Mouse (Mus musculus) heart, adult 2 months (tissue): ENCODE measurements around the gene Gm4131. TPM values are rescaled to one million over a fixed set of nuclear protein-coding genes. Genes with fewer than 3 reads are reported as not detected.

Experiments
- DNase-seq, 2 experiments: peaks; one replicate each; pipeline ENCODE4 v3.0.0; 2021
- H3K27ac ChIP-seq: fragments of 200-600 bp; 2 replicates; pipeline ENCODE4 v1.8.1; 2022
- H3K27me3 ChIP-seq: fragments of 200-500 bp; 2 replicates; pipeline ENCODE4 v1.6.1; 2012; ENCODE audit warnings: mild to moderate bottlenecking, low read length, inconsistent platforms, mixed read lengths; ENCODE audit not compliant: control insufficient read depth, insufficient read depth
- H3K36me3 ChIP-seq: fragments of 200-500 bp; 2 replicates; pipeline ENCODE4 v1.6.1; 2012; ENCODE audit warnings: low read length, inconsistent platforms; ENCODE audit not compliant: control insufficient read depth, insufficient read depth
- H3K4me1 ChIP-seq: fragments of 200-500 bp; 2 replicates; pipeline ENCODE4 v1.6.1; 2011; ENCODE audit warnings: low read length; ENCODE audit not compliant: control insufficient read depth, insufficient read depth
- H3K4me3 ChIP-seq: fragments of 200-600 bp; 2 replicates; pipeline ENCODE4 v1.8.1; 2022
- H3K79me2 ChIP-seq: fragments of 200-500 bp; replicated peaks from 2 replicates; pipeline ENCODE4 v1.6.1; 2012; ENCODE audit warnings: mild to moderate bottlenecking, inconsistent platforms, low read length, moderate library complexity, mixed read lengths; ENCODE audit not compliant: control insufficient read depth, insufficient read depth
- H3K9ac ChIP-seq: fragments of 200-500 bp; 2 replicates; pipeline ENCODE4 v1.6.1; 2012; ENCODE audit warnings: low read depth, mild to moderate bottlenecking, control low read depth, inconsistent platforms, low read length, mixed read lengths
- CTCF ChIP-seq: fragments of 200-600 bp; IDR thresholded peaks from 2 replicates; pipeline ENCODE4 v1.8.1; 2022; ENCODE audit warnings: antibody characterized with exemption, mild to moderate bottlenecking, moderate library complexity
- EP300 ChIP-seq: fragments of 200-500 bp; IDR thresholded peaks from 2 replicates; pipeline ENCODE4 v1.6.1; 2011; ENCODE audit warnings: low read depth, low read length, control low read depth; ENCODE audit not compliant: insufficient read depth
- POLR2A ChIP-seq: fragments of 200-500 bp; IDR thresholded peaks from 2 replicates; pipeline ENCODE4 v1.6.1; 2011; ENCODE audit warnings: mild to moderate bottlenecking, low read depth, low read length, control low read depth; ENCODE audit not compliant: insufficient read depth
- WGBS: fragments of 180-500 bp; shearing (Covaris S2); methylation state at CpG from one replicate; pipeline ENCODE4 v1.1.7; 2018; 5-methylcytosine and 5-hydroxymethylcytosine counted together
- intact Hi-C: fragments of 180-260 bp; cut with DNase I; formaldehyde crosslinking; loops from one replicate; pipeline ENCODE4 v1.15.1; 2025
- polyA plus RNA-seq: library from polyadenylated mRNA; depleted of rRNA; stranded (reverse); fragments of >200 nt; gene quantifications from 2 replicates; pipeline ENCODE4 v1.2.3, GENCODE M21; 2012
- total RNA-seq, 2 experiments: library from RNA; stranded (reverse); gene quantifications; 2 replicates each; pipeline ENCODE4 v1.2.3; 2021

Gm4131 gene
- total and polyA plus RNA-seq, 3 experiments = not detected

DNA sequence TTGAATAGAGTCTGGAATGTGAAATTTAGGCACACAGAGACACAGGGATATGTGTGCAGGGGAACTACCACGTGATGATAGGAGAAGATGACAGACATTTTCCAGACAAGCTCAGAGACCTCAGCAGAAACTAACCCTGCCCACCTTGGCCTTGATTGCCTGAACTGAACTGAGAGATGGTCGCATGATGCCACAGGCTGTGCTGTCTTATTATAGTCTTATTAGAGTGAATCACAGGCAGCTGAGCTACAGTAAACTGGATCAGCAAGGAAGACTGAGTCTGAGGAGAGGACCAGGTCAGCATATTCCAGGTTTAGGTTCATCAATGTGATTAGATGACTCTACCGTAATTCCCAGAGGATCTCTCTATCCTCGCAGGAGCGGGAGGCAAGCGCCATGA is 20.4 kb downstream of the Gm4131 start:
- DNase-seq = no peak
- no peaks in the 10 kb centered on the region for H3K36me3 ChIP-seq
- no peaks in the 10 kb centered on the region for H3K79me2 ChIP-seq
- no peaks in the 10 kb centered on the region; the same call in 1 of the 2 replicates for H3K4me1 ChIP-seq
- H3K4me3 ChIP-seq = no peak overlapping the region
- intact Hi-C loops = no loop called here
- H3K9ac ChIP-seq = no peak overlapping the region
- TF ChIP-seq EP300 = no peak
- TF ChIP-seq CTCF = no peak
- TF ChIP-seq POLR2A = no peak
- no peak overlapping the region for H3K27ac ChIP-seq
- 82% methylated on average over 6 of the region's 6 CpGs for WGBS
- no peaks in the 10 kb centered on the region for H3K27me3 ChIP-seq

DNA sequence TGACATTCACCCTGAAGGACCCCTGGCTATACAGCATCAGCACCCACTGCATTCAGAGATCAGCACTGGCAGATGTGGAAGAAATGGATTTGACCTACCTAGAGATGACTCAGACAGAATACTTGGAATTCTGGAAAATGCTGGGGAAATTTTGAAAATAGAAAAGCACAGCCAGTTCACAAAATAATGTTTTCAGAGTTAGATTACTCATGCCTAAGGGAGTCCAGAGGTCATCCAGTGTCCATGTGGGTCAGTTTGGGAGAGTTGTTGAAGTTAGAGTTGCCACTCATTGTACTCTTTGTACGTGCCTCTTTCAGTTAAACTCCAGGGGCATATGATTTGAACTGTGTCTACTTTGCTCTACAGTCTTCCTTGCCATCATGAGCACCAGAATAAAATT is 25.0 kb downstream of the Gm4131 start:
- TF ChIP-seq CTCF = no peak
- no peak for TF ChIP-seq EP300
- no peak for TF ChIP-seq POLR2A
- no peak overlapping the region for H3K9ac ChIP-seq
- H3K4me3 ChIP-seq = no peak overlapping the region
- DNase-seq = no peak
- H3K79me2 ChIP-seq = no peaks in the 10 kb centered on the region
- H3K4me1 ChIP-seq = no peaks in the 10 kb centered on the region; the same call in 1 of the 2 replicates
- 65% methylated on average over 1 of the region's 1 CpGs for WGBS
- no peaks in the 10 kb centered on the region for H3K36me3 ChIP-seq
- H3K27me3 ChIP-seq = no peaks in the 10 kb centered on the region
- H3K27ac ChIP-seq = peak overlapping the region; percentile 7
- intact Hi-C loops = no loop called here

DNA sequence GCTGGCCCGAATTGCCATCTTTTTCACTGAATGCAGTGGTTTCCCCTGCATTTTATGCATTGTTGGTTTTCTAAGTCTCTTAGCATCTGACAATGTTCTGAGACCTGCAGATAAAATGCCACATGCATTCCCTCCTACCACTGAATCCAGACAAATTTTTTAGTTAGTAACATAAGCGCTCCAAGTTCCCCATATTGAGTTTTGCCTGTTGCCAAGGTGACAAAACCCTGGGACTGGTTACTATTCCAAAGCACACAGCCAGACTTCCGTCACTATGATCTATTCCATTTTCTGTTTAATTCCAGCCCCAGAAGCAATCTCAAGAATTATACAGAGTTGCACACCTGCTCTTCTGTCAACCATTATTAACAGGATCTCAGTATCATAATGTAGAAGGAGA is 26.9 kb downstream of the Gm4131 start:
- Histone ChIP-seq H3K4me1 (no peaks in the 10 kb centered on the region; the same call in 1 of the 2 replicates), H3K79me2 (no peaks in the 10 kb centered on the region), H3K9ac (no peak overlapping the region), H3K36me3 (no peaks in the 10 kb centered on the region), H3K4me3 (no peak overlapping the region), H3K27ac (no peak overlapping the region), H3K27me3 (no peaks in the 10 kb centered on the region)
- WGBS = 68% methylated on average over 3 of the region's 3 CpGs
- TF ChIP-seq EP300 (no peak), CTCF (no peak), POLR2A (no peak)
- DNase-seq = no peak
- intact Hi-C loops = no loop called here

DNA sequence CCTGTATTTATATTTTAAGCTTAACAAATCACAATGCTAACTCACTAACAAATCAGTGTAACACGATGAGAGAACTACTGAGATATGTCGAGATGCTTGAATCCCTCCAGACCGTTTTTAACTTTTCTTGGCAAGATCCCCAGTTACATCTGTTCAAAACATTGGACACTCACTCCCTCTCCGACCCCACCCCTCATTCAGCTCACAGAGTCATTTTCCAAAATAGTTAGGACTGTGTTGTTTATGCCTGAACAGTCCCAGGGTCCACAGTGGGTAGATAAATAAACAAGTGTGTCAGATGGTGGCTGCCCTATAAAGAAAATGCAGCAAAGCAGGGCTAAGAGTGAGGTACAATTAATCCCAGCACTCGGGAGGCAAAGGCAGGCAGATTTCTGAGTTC is 29.7 kb downstream of the Gm4131 start:
- H3K27ac ChIP-seq = no peak overlapping the region
- no peaks in the 10 kb centered on the region for H3K79me2 ChIP-seq
- H3K4me1 ChIP-seq = no peaks in the 10 kb centered on the region; the same call in 1 of the 2 replicates
- no peaks in the 10 kb centered on the region for H3K36me3 ChIP-seq
- TF ChIP-seq CTCF = no peak
- TF ChIP-seq EP300 = no peak
- TF ChIP-seq POLR2A = no peak
- DNase-seq = no peak
- intact Hi-C loops = no loop called here
- no peak overlapping the region for H3K4me3 ChIP-seq
- H3K9ac ChIP-seq = no peak overlapping the region
- no peaks in the 10 kb centered on the region for H3K27me3 ChIP-seq
- 34% methylated on average over 5 of the region's 5 CpGs for WGBS

DNA sequence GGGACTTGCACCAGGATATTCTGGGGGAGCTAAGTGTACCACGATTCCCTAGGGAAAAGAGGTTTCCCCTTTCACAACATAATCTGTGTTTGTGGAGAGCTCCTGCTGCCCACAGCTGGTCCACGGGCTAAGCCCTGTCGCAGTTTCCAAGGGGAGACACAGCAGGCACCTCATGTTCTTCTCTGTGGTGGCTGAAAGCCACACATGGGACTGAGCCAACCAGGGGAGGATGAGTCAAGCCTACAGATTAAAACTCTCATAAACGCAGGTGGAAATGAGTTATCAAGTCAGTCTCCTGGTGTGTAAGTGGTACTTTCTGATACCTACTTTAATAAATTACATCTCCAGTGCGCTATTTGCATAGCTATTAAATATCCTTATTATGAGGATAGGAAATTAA is 30.6 kb downstream of the Gm4131 start:
- 41% methylated on average over 5 of the region's 5 CpGs for WGBS
- H3K79me2 ChIP-seq = no peaks in the 10 kb centered on the region

DNA sequence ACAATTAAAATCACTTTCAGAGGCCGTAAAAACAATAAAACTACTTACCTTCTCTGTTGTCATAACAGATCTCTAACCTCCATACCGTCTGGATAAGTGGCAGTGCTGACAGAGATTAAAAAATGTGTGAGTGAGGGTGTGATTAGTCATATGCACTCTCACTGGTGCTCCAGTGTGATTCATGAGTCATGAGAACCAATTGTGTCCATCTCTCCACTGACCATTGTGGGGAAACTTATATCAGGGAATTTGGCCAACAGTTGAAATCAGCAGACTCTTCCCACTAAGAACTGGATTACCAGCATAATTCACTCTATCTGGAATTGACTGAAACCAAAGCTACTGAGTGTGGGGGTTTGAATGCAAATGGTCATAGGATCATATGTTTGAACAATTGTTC is 35.8 kb downstream of the Gm4131 start:
- intact Hi-C loops = no loop called here
- no peak for DNase-seq
- Histone ChIP-seq H3K9ac (no peak overlapping the region), H3K36me3 (no peaks in the 10 kb centered on the region), H3K4me1 (no peaks in the 10 kb centered on the region), H3K4me3 (no peak overlapping the region), H3K27me3 (no peaks in the 10 kb centered on the region), H3K79me2 (no peaks in the 10 kb centered on the region), H3K27ac (no peak overlapping the region)
- WGBS = 55% methylated on average over 2 of the region's 2 CpGs
- no peak for TF ChIP-seq POLR2A
- TF ChIP-seq EP300 = no peak
- no peak for TF ChIP-seq CTCF

More for the DNA sequence above, 30.6 kb downstream of the Gm4131 start:
- Histone ChIP-seq H3K27me3 (no peaks in the 10 kb centered on the region), H3K27ac (no peak overlapping the region), H3K9ac (no peak overlapping the region), H3K4me3 (no peak overlapping the region), H3K36me3 (no peaks in the 10 kb centered on the region), H3K4me1 (no peaks in the 10 kb centered on the region)
- intact Hi-C loops = no loop called here
- TF ChIP-seq POLR2A (no peak), CTCF (no peak)
- DNase-seq = peak; percentile 35 to 43

DNA sequence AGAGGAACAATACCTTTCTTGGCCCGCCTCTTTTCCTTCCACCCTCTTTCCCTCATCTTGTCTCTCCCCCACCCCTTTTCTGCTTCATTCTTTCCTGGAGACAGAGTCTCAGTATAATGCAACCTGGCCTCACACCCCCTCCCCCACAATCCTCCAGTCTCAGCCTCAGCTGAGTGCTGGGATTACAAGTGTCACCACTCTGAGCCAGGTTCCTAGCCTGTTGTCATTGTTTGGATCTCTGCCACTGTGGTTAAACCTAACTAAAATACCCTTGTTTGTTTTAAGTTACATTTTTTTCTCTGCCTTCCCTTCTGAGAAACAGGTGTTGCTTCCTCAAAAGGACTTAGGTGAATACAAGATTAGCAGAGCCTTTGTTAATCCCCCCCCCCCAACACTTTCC is 53.9 kb downstream of the Gm4131 start:
- Histone ChIP-seq H3K27ac (no peak overlapping the region), H3K4me1 (peaks cover 4% of the 10 kb centered on the region), H3K79me2 (no peaks in the 10 kb centered on the region), H3K4me3 (no peak overlapping the region), H3K36me3 (no peaks in the 10 kb centered on the region), H3K9ac (no peak overlapping the region), H3K27me3 (no peaks in the 10 kb centered on the region)
- intact Hi-C loops = no loop called here
- DNase-seq = no peak
- TF ChIP-seq CTCF (no peak), EP300 (no peak), POLR2A (no peak)
- whole genome bisulfite sequencing = 73% methylated on average over 1 of the region's 1 CpGs
